Mouse (Mus musculus): ENCODE data around the gene Sdk2.

DNA sequence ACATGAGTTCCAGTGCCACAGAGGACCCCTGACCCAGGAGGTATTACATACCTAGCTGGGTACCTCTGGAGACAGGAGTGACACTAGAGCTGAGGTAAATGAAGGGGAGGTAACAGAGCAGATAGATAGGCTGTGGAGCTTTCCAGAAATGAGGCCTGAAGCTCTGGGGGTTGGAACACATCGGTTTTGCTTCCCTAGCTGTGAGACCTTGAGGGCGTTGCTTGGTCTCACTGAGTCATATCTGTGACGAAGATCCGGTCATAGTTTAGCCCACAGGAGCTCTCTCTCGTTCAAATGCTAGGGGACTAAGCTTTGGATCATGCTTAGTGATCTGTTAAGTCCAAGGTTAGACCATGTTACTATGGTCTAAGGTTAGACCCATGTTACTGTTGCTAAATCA lies 308.0 kb downstream of the Sdk2 start:
- no peak for TF ChIP-seq CTCF (IDR thresholded peaks at IDR 0.05 in 2 of 3, conservative IDR thresholded peaks at IDR 0.05 in 1 of 3; ENCODE audit: control insufficient read depth in 1 of 3, insufficient read depth in 1 of 3, low read depth in 2 of 3, low read length in 3 of 3, poor library complexity in 1 of 3, severe bottlenecking in 1 of 3)
- TF ChIP-seq POLR2A (IDR thresholded peaks at IDR 0.05; ENCODE audit: control insufficient read depth in 1 of 2, insufficient read depth in 1 of 2, low read depth in 1 of 2, low read length in 2 of 2, poor library complexity in 1 of 2) = no peak
- no peak for TF ChIP-seq EP300 (IDR thresholded peaks at IDR 0.05; ENCODE audit: low read depth in 1 of 2, low read length in 2 of 2)
- TF ChIP-seq USF1 (IDR thresholded peaks at IDR 0.05; ENCODE audit: low read depth, low read length) = no peak
- no peak for TF ChIP-seq MAZ (IDR thresholded peaks at IDR 0.05; ENCODE audit: low read depth, low read length)
- no peak for TF ChIP-seq MEF2A (IDR thresholded peaks at IDR 0.05; ENCODE audit: extremely low read depth, insufficient replicate concordance, low read depth, low read length, poor library complexity, severe bottlenecking)
